Mouse (Mus musculus): ENCODE measurements around the gene Cdc42bpg.

GRCm38 (mm10) chr19:6262839-6263433 lies 43.3 kb upstream of the Cdc42bpg start:
- TF ChIP-seq CTCF (conservative IDR thresholded peaks at IDR 0.05; ENCODE audit: low read length), result no peak
- TF ChIP-seq NANOG (IDR thresholded peaks at IDR 0.05; ENCODE audit: borderline replicate concordance, low read length), result no peak
- no peak for TF ChIP-seq POU5F1 (IDR thresholded peaks at IDR 0.05; ENCODE audit: borderline replicate concordance, low read length)

Measured in E14TG2a.4 (cell line).